Mouse (Mus musculus) liver, adult 2 months (tissue): ENCODE data around the gene Caap1. TPM values are rescaled to one million over a fixed set of nuclear protein-coding genes. Genes with fewer than 3 reads are reported as not detected.
A peak's percentile ranks its signal among the peaks of the same experiment; 100 is the strongest.

ENCODE experiments used
- DNase-seq: peaks from one replicate; pipeline ENCODE4 v3.0.0-alpha.2; 2011; ENCODE audit warnings: low read depth, low spot score; ENCODE audit errors: extremely low read depth
- H3K27ac ChIP-seq: fragments of 200-500 bp; replicated peaks from 2 replicates; pipeline ENCODE4 v1.5.1; 2012; ENCODE audit warnings: low read depth, mild to moderate bottlenecking, control low read depth, inconsistent platforms, low read length; ENCODE audit not compliant: insufficient read depth
- H3K27me3 ChIP-seq: fragments of 200-500 bp; 2 replicates; pipeline ENCODE4 v1.6.1; 2012; ENCODE audit warnings: mild to moderate bottlenecking, moderate library complexity, low read length, inconsistent platforms; ENCODE audit not compliant: control insufficient read depth, insufficient read depth
- H3K36me3 ChIP-seq: fragments of 200-500 bp; 2 replicates; pipeline ENCODE4 v1.6.1; 2012; ENCODE audit warnings: low read length, inconsistent platforms; ENCODE audit not compliant: control insufficient read depth, insufficient read depth
- H3K4me1 ChIP-seq: fragments of 200-500 bp; 2 replicates; pipeline ENCODE4 v1.6.1; 2011; ENCODE audit warnings: low read length; ENCODE audit not compliant: control insufficient read depth, insufficient read depth
- H3K4me3 ChIP-seq: fragments of 200-500 bp; 2 replicates; pipeline ENCODE4 v1.5.1; 2011; ENCODE audit warnings: low read depth, mild to moderate bottlenecking, control low read depth, low read length, moderate library complexity; ENCODE audit not compliant: insufficient read depth
- H3K79me2 ChIP-seq: fragments of 200-500 bp; 2 replicates; pipeline ENCODE4 v1.6.1; 2012; ENCODE audit warnings: inconsistent platforms, mild to moderate bottlenecking, low read length, moderate library complexity; ENCODE audit not compliant: control insufficient read depth, insufficient read depth
- H3K9ac ChIP-seq: fragments of 200-500 bp; 2 replicates; pipeline ENCODE4 v1.6.1; 2012; ENCODE audit warnings: low read depth, mild to moderate bottlenecking, control low read depth, inconsistent platforms, low read length
- CTCF ChIP-seq: fragments of 200-500 bp; IDR thresholded peaks from 2 replicates; pipeline ENCODE4 v1.5.1; 2011; ENCODE audit warnings: low read depth, low read length, control low read depth
- POLR2A ChIP-seq: fragments of 200-500 bp; IDR thresholded peaks from 2 replicates; pipeline ENCODE4 v1.6.1; 2011; ENCODE audit warnings: low read length, control low read depth; ENCODE audit not compliant: insufficient read depth; ENCODE audit errors: extremely low read depth
- WGBS: fragments of 180-500 bp; shearing (Covaris S2); methylation state at CpG from one replicate; pipeline ENCODE4 v1.1.7; 2018; 5-methylcytosine and 5-hydroxymethylcytosine counted together
- polyA plus RNA-seq: library from polyadenylated mRNA; depleted of rRNA; stranded (reverse); fragments of >200 nt; gene quantifications from 2 replicates; pipeline ENCODE4 v1.2.3, GENCODE M21; 2012
- total RNA-seq: library from RNA; depleted of rRNA; stranded (reverse); fragments of >200 nt; gene quantifications from 2 replicates; pipeline ENCODE4 v1.2.3, GENCODE M21; 2014

The Caap1 gene
- total and polyA plus RNA-seq, 2 experiments = 1.4 to 5.3 TPM

- Histone ChIP-seq H3K27me3 (no peaks in the 10 kb centered on the region), H3K36me3 (no peaks in the 10 kb centered on the region), H3K4me3 (no peak overlapping the region), H3K27ac (no peak overlapping the region), H3K9ac (no peak overlapping the region), H3K4me1 (peaks cover 2% of the 10 kb centered on the region), H3K79me2 (peaks cover 19% of the 10 kb centered on the region; the same call in 1 of the 2 replicates)
- no peak for DNase-seq
- WGBS = 82% methylated on average over 4 of the region's 4 CpGs
- TF ChIP-seq CTCF (no peak), POLR2A (no peak)
These were observed 44.8 kb upstream of the Caap1 start for GRCm38 (mm10) chr4:94601395-94601794.

GRCm38 (mm10) chr4:94592709-94593108 is 36.1 kb upstream of the Caap1 start:
- Histone ChIP-seq H3K27me3 (no peaks in the 10 kb centered on the region), H3K4me3 (no peak overlapping the region), H3K4me1 (peaks cover 10% of the 10 kb centered on the region), H3K9ac (no peak overlapping the region), H3K79me2 (peaks cover 32% of the 10 kb centered on the region; the same call in 1 of the 2 replicates), H3K27ac (no peak overlapping the region), H3K36me3 (0 out of 2 replicates have a peak, but pooled peaks cover 1% of the 10 kb centered on the region)
- no peak for TF ChIP-seq CTCF
- TF ChIP-seq POLR2A = no peak
- peak; percentile 24 for DNase-seq

GRCm38 (mm10) chr4:94591765-94592381 is 35.3 kb upstream of the Caap1 start:
- no peaks in the 10 kb centered on the region for H3K27me3 ChIP-seq
- 54% methylated on average over 4 of the region's 4 CpGs for WGBS

GRCm38 (mm10) chr4:94572677-94573076 is 16.1 kb upstream of the Caap1 start:
- DNase-seq = no peak
- Histone ChIP-seq H3K79me2 (no peaks in the 10 kb centered on the region), H3K4me3 (no peak overlapping the region), H3K9ac (no peak overlapping the region), H3K36me3 (peaks cover 46% of the 10 kb centered on the region), H3K27ac (no peak overlapping the region), H3K27me3 (no peaks in the 10 kb centered on the region), H3K4me1 (no peaks in the 10 kb centered on the region)
- TF ChIP-seq CTCF (no peak), POLR2A (no peak)
- WGBS = 97% methylated on average over 4 of the region's 4 CpGs

More at GRCm38 (mm10) chr4:94591765-94592381, 35.3 kb upstream of the Caap1 start:
- Histone ChIP-seq H3K9ac (no peak overlapping the region), H3K27ac (no peak overlapping the region), H3K4me3 (no peak overlapping the region), H3K36me3 (peaks cover 3% of the 10 kb centered on the region; the same call in 1 of the 2 replicates), H3K79me2 (peaks cover 31% of the 10 kb centered on the region; the same call in 1 of the 2 replicates), H3K4me1 (peaks cover 10% of the 10 kb centered on the region)
- DNase-seq = peak; percentile 37
- TF ChIP-seq CTCF = no peak
- TF ChIP-seq POLR2A = no peak

GRCm38 (mm10) chr4:94564297-94564696 is 7.7 kb upstream of the Caap1 start:
- no peaks in the 10 kb centered on the region for H3K27me3 ChIP-seq
- H3K36me3 ChIP-seq = peaks cover 14% of the 10 kb centered on the region
- no peaks in the 10 kb centered on the region for H3K79me2 ChIP-seq
- H3K4me1 ChIP-seq = peaks cover 9% of the 10 kb centered on the region; the same call in 1 of the 2 replicates
- no peak for TF ChIP-seq CTCF
- no peak for TF ChIP-seq POLR2A
- H3K4me3 ChIP-seq = no peak overlapping the region
- H3K27ac ChIP-seq = no peak overlapping the region
- no peak overlapping the region for H3K9ac ChIP-seq
- DNase-seq = no peak

- WGBS = 13% methylated on average over 7 of the region's 7 CpGs
- no peak overlapping the region for H3K9ac ChIP-seq
- TF ChIP-seq POLR2A (no peak), CTCF (no peak)
- peaks cover 10% of the 10 kb centered on the region; the same call in 1 of the 2 replicates for H3K4me1 ChIP-seq
- peak overlapping the region; percentile 60 for H3K27ac ChIP-seq
- no peak overlapping the region for H3K4me3 ChIP-seq
- H3K27me3 ChIP-seq = no peaks in the 10 kb centered on the region
- H3K79me2 ChIP-seq = no peaks in the 10 kb centered on the region
- H3K36me3 ChIP-seq = peaks cover 5% of the 10 kb centered on the region
- DNase-seq = peak; percentile 96
These were observed 5.5 kb upstream of the Caap1 start for GRCm38 (mm10) chr4:94561954-94562648.
